Mouse (Mus musculus) heart, postnatal 0 days (tissue): ENCODE results near the gene 9230104L09Rik. TPM values are rescaled to one million over a fixed set of nuclear protein-coding genes. Genes with fewer than 3 reads are reported as not detected.

Source experiments
- ATAC-seq: fragments of 200-750 bp; cut with Nextera tagmentation; 2 replicates; pipeline ENCODE4 v1.8.0; 2017; ENCODE audit warnings: low read depth, moderate number of reproducible peaks, moderate library complexity; ENCODE audit not compliant: insufficient read depth
- DNase-seq: peaks from one replicate; pipeline ENCODE4 v3.0.0-alpha.2; 2016; ENCODE audit warnings: low spot score
- H3K27ac ChIP-seq: fragments of 300-500 bp; sonication (generic); 2 replicates; pipeline ENCODE4 v1.5.1; 2014; ENCODE audit warnings: low read depth, mild to moderate bottlenecking
- H3K27me3 ChIP-seq: fragments of 300-500 bp; sonication (generic); 2 replicates; pipeline ENCODE4 v1.6.1; 2014; ENCODE audit warnings: low read length, mixed read lengths; ENCODE audit not compliant: control insufficient read depth, insufficient read depth
- H3K36me3 ChIP-seq: fragments of 300-500 bp; sonication (generic); replicated peaks from 2 replicates; pipeline ENCODE4 v1.6.1; 2014; ENCODE audit warnings: low read length, mixed read lengths; ENCODE audit not compliant: control insufficient read depth, insufficient read depth
- H3K4me1 ChIP-seq: fragments of 300-500 bp; sonication (generic); 2 replicates; pipeline ENCODE4 v1.6.1; 2014; ENCODE audit warnings: antibody characterized with exemption; ENCODE audit not compliant: control insufficient read depth, insufficient read depth
- H3K4me2 ChIP-seq: fragments of 300-500 bp; sonication (generic); 2 replicates; pipeline ENCODE4 v1.6.1; 2014; ENCODE audit warnings: low read depth, mild to moderate bottlenecking, low read length, moderate library complexity
- H3K4me3 ChIP-seq: fragments of 300-500 bp; sonication (generic); 2 replicates; pipeline ENCODE4 v1.5.1; 2014; ENCODE audit warnings: low read depth, low read length
- H3K9ac ChIP-seq: fragments of 300-500 bp; sonication (generic); replicated peaks from 2 replicates; pipeline ENCODE4 v1.6.1; 2014; ENCODE audit warnings: low read depth, low read length, mixed read lengths
- H3K9me3 ChIP-seq: fragments of 300-500 bp; sonication (generic); replicated peaks from 2 replicates; pipeline ENCODE4 v1.6.1; 2016; ENCODE audit warnings: low read length; ENCODE audit not compliant: control insufficient read depth
- CTCF ChIP-seq: IDR thresholded peaks from 2 replicates; pipeline ENCODE4 v1.5.1; 2016; ENCODE audit warnings: antibody characterized with exemption, control low read depth, low read depth
- EP300 ChIP-seq: IDR thresholded peaks from 2 replicates; pipeline ENCODE4 v1.6.1; 2016; ENCODE audit warnings: antibody characterized with exemption, low read depth
- WGBS: fragments of 180-500 bp; shearing (Covaris S2); extraction: QIAGEN DNeasy Blood & Tissue Kit; methylation state at CpG from one replicate; pipeline ENCODE4 v1.1.7; 2014; 5-methylcytosine and 5-hydroxymethylcytosine counted together
- polyA plus RNA-seq: library from polyadenylated mRNA; unstranded; fragments of >200 nt; fragmentation: Nextera tagmentation; extraction: Ambion mirVana; gene quantifications from 2 replicates; pipeline ENCODE4 v1.2.1, GENCODE M21; 2015
- total RNA-seq: library from RNA; depleted of rRNA; stranded (reverse); fragments of >200 nt; gene quantifications from 2 replicates; pipeline ENCODE4 v1.2.3, GENCODE M21; 2014; ENCODE audit warnings: low replicate concordance

9230104L09Rik gene
- total and polyA plus RNA-seq, 2 experiments from 2014 or later, result 0.98 TPM; not detected in 1

DNA sequence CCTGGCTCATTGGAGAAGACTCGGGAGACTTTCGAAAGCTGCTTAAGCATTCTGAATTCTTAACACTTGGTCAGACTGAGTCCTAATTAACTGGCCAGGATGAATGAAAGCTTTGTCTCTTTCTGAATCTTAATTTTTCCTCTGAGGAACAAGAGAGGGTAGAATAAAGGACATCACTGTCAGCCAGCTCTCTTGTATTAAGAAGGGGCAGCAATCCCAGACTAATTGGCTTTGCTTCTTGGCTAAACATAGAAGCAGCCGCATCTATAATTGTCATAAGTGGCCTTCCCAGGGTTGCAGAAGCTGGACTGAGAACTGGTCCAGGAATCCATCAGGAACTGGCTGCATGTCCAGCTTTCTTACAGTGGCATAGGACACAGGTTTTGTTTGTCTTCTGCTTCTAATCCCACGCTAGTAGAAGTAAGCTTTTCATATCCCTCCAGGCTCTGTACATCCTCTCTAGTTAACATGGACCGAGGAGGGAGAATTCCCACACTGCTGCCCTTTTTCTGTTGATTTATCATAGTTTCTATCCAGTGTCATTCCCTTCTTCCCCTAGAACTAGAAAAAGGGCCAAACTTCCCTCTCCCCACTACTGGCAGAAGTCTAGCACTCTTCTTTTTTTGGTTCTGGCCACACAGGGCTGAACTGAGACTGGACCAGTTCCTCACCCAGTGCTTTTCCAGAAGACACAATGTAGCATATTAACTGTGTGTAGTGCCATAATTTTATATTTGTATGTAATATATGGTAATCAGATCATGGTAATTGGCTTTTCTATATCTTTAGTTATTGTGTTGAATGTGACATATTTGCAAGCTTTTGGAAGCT lies 25.4 kb upstream of the 9230104L09Rik start:
- ATAC-seq (no peak), DNase-seq (no peak)
- Histone ChIP-seq H3K9me3 (no peaks in the 10 kb centered on the region), H3K36me3 (no peaks in the 10 kb centered on the region), H3K27ac (0 out of 2 replicates have a peak overlapping the region, but pooled peaks have one; percentile 19), H3K27me3 (no peaks in the 10 kb centered on the region), H3K4me1 (peaks cover 13% of the 10 kb centered on the region; the same call in 1 of the 2 replicates), H3K9ac (no peak overlapping the region), H3K4me3 (no peak overlapping the region), H3K4me2 (no peak overlapping the region)
- TF ChIP-seq CTCF (no peak), EP300 (no peak)
- WGBS, result 55% methylated on average over 5 of the region's 5 CpGs

DNA sequence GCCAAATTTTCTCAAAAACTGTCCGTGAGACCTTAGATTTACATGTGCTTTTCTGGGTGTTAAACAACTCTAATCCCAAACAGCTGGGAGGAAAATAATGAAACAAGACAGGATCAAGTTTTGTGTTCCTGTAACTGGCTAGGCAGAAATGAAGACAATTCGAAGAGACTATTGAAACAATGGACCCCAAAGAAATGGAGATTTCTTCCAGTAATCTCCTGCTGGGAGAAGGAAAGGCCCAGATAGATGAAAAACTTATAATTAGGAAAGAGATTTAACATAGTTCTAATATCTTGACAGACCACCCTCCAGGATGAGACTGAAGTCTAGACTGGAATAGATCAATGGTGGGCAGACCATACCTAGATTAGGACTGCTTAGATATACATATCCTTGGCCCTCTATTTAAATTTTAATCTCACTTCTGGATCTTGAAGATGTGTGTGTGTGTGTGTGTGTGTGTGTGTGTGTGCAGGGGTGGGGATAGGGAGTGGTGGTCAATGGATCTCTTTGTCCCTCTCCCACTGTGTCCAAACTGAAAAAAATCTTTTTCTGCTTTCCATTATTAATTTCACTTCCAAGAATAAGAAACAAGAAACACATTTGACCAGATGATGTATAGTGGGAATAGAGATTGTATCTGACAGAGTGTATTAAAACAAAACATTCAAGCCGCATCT lies 24.6 kb upstream of the 9230104L09Rik start:
- whole genome bisulfite sequencing, result 71% methylated on average over 3 of the region's 3 CpGs
- Histone ChIP-seq H3K9me3 (no peaks in the 10 kb centered on the region), H3K36me3 (no peaks in the 10 kb centered on the region), H3K4me2 (no peak overlapping the region), H3K27me3 (no peaks in the 10 kb centered on the region), H3K4me3 (no peak overlapping the region), H3K9ac (no peak overlapping the region), H3K4me1 (peaks cover 13% of the 10 kb centered on the region; the same call in 1 of the 2 replicates), H3K27ac (no peak overlapping the region)
- TF ChIP-seq EP300, result no peak
- no peak for DNase-seq
- no peak for ATAC-seq

DNA sequence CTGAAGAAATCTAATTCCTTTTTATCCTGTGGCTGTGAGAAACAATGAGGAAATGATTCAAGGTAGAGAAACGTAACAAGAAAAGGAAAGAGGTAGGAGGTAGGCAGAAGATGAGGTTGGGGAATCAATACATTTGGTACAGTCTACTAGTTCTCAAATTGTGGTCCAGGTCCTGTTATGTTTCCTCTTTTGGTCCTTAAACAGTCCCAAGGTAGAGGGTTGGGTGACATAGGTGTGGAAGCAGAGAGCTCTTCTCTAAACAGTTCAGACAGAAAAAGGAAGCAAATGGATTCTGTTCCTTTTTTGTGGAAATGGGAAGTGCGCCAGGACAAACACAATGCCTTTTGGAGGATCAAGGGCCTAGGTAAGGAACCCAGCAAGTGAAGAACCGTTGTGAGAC lies 24.0 kb upstream of the 9230104L09Rik start:
- DNase-seq (no peak), ATAC-seq (no peak)
- TF ChIP-seq CTCF, result no peak
- TF ChIP-seq EP300, result no peak
- Histone ChIP-seq H3K4me2 (no peak overlapping the region), H3K27me3 (no peaks in the 10 kb centered on the region), H3K4me3 (no peak overlapping the region), H3K36me3 (no peaks in the 10 kb centered on the region), H3K27ac (no peak overlapping the region), H3K9ac (no peak overlapping the region), H3K4me1 (peaks cover 13% of the 10 kb centered on the region; the same call in 1 of the 2 replicates), H3K9me3 (no peaks in the 10 kb centered on the region)
- WGBS, result 79% methylated on average over 3 of the region's 3 CpGs

DNA sequence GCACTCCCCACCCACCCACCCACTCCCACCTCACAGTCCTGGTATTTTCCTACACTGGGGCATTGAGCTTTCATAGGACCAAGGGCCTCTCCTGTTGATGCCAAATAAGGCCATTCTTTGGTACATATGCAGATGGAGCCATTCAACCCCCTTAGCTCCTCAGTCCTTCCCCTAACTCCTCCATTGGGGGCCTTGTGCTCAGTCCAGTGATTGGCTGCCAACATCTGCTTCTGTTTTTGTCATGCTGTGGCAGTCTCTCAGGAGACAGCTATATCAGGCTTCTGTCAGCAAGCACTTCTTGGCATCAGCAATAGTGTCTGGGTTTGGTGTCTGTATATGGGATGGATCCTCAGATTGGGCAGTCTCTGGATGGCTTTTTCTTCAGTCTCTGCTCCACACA lies 19.9 kb upstream of the 9230104L09Rik start:
- TF ChIP-seq EP300 (no peak), CTCF (no peak)
- Histone ChIP-seq H3K9me3 (no peaks in the 10 kb centered on the region), H3K27ac (peak overlapping the region; percentile 15; the same call in 1 of the 2 replicates), H3K9ac (no peak overlapping the region), H3K4me1 (0 out of 2 replicates have a peak, but pooled peaks cover 5% of the 10 kb centered on the region), H3K4me2 (no peak overlapping the region), H3K27me3 (no peaks in the 10 kb centered on the region), H3K4me3 (no peak overlapping the region), H3K36me3 (no peaks in the 10 kb centered on the region)
- ATAC-seq, result peak; percentile 79
- DNase-seq, result peak; percentile 43

DNA sequence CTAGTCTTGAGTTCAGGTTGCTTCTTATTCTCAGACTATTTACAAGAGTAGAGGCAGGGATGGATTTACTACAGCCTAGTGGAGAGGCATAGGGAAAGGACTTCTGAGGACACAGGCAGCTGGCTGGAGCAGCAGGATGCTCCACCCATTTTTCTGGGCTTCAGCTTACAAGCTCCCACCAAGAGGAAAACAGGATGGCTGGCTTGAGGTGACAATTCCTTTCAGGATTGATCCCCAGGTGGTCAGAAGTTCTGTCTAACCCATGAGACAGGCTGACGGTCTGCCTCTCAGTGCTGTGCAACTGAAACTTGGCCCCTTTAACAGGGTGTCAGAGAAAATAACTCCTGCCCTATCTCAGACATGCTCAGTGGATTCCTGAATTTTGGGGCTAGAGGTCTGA lies 14.4 kb upstream of the 9230104L09Rik start:
- H3K9ac ChIP-seq, result no peak overlapping the region
- no peak for TF ChIP-seq CTCF
- TF ChIP-seq EP300, result no peak
- H3K4me2 ChIP-seq, result no peak overlapping the region
- DNase-seq (peak; percentile 49), ATAC-seq (no peak)
- H3K9me3 ChIP-seq, result no peaks in the 10 kb centered on the region
- no peaks in the 10 kb centered on the region for H3K36me3 ChIP-seq
- H3K4me1 ChIP-seq, result peaks cover 37% of the 10 kb centered on the region
- no peaks in the 10 kb centered on the region for H3K27me3 ChIP-seq
- H3K4me3 ChIP-seq, result no peak overlapping the region
- 6% methylated on average over 1 of the region's 1 CpGs for WGBS
- H3K27ac ChIP-seq, result peak overlapping the region; percentile 64
